Mouse (Mus musculus): ENCODE results near the gene Akt2.

The Akt2 gene

DNA sequence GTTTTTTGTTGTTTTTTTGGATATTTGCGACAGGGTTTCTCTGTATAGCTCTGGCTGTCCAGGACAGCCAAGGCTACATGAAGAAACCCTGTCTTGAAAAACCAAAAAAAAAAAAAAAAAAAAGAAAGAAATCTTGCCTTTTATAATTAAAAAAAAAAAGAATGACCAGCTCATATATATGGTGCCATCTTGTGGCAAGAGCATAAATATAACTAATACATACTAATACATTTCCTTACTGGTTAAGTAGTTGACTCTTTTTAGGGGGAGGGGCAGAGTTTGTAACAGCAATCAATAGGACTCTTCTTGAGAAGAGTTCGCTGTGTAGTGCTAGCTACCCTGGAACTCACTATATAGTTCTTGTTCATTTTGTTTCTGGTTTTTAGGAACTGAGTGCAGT, 3.6 kb upstream of the Akt2 start:
- WGBS = 82% methylated on average over 2 of the region's 2 CpGs

DNA sequence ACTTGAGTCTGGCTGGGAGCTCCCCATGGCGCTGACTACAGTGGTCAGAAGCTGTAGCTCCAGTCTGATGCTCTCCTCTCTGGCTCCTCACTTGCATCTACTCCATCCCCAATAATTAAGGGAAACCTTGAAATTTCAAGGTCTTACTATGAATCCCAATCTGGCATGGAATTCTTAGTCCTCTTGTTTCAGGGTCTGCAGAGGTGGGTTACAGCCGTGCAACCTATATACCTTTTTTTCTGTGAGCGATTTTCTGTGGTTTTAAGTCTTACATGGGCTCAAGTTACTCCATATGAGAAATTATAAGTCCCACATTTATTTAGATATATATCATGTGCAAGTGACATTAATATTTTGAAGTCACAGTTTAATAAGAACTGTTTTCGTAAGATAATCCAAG, 1.3 kb upstream of the Akt2 start:
- WGBS = 94% methylated on average over 4 of the region's 4 CpGs

DNA sequence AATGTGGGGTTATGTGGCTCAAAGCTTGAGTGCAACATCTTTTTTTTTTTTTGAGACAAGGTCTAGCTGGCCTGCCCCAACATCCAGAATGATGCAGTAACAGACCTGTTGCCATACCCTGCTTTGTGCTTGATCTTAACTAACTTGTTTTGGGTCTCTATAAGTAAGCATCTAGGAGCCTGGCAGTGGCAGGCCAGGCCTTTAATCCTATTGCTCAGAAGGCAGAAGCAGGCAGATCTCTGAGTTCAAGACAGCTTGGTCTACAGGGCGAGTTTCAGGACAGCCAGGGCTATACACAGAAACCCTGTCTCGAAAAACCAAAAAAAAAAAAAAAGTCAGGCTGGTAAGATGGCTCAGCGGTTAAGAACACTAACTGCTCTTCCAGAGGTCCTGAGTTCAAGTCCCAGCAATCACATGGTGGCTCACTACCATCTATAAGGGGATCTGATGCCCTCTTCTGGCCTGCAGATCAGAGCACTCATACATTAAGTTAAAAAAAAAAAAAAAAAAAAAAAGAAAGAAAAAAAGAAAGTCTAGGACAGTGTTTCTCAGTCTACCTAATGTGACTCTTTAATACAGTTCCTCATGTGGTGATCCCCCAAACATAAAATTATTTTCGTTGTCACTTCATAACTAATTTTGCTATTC, 662 bp upstream of the Akt2 start:
- 64% methylated on average over 4 of the region's 4 CpGs for WGBS

DNA sequence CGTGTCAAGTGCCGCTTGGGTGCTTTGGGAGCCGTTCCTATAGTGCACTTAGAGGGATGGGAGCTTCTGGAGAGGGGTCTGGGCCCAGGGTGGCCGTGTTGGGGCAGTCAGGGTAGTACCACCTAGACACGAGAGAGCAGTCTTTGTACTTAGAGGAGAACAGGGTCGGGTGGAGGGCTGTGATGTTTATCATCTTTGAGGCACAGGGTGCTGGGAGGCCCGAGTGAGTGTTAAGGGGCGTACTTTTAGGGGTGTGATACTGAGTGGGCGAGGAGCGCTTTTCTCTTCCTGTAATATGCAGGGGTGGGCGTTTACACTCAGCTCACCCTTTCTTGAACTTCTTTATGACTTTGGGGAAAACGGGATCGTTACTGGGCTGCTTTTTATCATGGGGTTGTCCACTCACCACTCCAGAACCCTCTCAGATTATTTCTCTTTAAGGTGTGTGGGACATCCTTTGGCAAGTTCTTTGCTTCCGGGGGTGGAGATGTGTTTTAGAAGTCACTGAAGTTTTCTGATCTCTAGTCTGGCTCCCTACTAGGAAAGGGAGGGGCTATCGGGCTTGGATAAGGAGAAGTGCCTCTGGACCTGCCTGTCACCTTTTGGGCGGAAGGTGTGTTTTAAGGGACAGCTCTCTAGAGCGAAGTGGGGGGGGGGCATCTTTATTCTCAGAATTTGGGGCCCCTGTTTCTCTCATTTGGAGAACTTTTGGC, 1.0 kb downstream of the Akt2 start:
- 2% methylated on average over 17 of the region's 17 CpGs for WGBS

DNA sequence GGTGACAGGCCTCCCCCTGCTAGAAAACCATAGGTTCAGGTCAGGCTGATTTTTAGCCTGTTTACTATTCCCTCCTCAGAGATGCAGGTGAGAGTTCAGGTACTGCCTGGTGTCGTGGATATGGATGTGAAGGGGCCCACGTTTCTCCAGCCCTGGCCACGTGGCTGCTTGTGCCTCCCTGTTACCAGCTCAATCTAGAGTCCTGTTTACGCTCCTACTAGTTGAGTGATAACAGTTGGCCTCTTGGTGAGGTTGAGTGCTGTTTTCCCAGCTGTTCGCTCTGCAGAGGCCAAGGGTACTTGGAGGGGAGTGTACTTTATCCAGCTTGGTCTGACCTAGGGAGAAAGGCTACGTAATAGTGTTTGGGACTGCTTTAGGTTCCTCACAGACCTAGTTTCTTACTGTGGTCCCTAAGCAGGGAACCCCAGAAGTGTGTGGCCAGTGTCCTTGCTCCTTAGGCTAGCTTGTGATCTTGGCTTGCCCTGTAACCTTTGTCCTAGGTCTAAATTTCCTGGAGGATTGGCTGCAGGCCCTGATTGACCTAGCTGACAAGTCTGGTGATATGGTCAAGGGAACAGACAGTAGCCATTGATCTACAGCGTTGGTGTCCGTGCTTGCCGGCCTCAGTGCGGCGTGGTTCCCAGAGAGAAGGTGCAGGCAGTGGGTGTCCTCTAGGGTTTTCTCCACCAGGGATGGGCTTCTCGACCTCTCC, 1.7 kb downstream of the Akt2 start:
- 54% methylated on average over 12 of the region's 12 CpGs for WGBS

DNA sequence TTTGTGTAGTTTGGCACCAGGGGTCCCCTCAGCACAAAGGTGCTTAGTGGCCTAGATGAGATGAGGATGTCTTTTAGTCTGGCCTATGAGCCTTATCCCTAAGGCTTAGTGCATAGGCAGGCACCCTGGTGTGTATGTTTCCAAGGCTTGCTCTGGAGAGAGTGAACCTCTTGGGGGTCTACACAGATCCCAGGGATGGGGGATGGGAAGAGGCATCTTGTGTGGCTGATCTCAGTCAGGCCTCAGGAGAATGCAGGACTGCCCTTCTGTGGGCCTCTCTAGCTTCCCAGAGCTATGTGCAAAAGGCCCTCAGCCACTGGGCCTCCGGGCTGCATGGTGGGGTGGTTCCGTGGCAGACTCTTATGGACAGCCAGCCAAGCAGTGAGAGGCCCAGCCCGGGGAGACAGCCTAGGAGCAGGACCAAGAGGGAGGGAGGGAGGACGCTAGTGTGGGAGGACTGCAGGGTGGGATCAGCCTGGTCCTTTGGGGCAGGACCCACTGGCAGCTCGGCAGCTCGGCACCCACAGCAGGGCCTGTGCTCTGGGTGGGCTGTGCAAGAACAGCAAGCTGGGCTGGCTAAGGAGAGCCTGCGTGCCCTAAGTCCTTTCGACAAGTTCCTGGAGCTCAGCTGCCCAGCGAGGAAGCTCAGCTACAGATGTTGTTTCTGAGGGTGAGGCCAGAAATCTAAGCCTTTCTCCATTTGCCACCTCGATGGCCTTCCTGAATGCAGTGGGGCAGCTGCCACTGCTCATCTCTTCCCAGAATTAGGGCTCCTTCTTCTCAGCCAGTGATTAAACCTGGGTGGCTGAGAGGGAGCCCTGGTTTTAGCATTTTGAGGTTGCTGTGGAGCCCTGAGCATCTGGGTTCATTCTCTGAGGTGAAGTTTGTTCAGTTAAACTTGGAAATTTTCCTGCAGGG, 5.5 kb downstream of the Akt2 start:
- WGBS = 48% methylated on average over 10 of the region's 10 CpGs

DNA sequence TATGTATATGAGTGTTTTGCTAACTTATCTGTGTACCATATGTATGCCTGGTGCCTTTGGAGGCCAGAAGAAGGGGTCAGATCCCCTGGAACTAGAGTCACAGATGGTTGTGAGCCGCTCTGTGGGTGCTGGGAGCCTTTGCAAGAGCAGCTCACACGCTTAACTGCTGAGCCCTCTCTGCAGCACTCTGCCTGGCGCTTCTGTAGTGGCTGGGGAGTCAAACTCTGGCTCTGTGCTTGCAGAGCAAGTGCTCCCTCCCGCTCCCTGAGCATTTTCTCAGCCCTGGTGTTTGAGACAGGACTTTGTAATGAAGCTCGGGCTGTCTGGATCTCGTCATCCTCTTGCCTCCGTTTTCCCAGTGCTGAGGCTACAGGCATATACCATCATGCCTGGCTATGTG, 6.7 kb downstream of the Akt2 start:
- WGBS = 45% methylated on average over 7 of the region's 7 CpGs

DNA sequence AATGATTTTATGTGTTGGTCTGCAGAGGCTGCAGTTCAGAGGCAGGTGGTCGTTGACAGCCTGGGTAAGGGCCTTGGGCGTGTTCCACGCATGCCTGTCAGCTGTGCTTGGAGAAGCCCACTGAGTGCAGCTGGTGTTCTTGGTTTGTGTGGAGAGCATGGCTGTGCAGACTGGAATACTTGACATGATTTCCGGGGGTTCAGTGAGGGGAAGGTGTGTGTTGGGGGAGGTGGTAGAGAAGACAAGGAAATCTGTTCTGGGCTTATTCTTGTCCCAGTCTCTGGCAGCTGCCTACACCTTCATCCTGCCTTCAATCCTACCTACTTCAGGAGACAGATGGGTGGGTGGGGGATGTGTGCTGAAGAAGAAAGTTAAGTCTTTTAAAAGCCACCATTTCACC, 10.3 kb downstream of the Akt2 start:
- whole genome bisulfite sequencing = 29% methylated on average over 4 of the region's 4 CpGs

DNA sequence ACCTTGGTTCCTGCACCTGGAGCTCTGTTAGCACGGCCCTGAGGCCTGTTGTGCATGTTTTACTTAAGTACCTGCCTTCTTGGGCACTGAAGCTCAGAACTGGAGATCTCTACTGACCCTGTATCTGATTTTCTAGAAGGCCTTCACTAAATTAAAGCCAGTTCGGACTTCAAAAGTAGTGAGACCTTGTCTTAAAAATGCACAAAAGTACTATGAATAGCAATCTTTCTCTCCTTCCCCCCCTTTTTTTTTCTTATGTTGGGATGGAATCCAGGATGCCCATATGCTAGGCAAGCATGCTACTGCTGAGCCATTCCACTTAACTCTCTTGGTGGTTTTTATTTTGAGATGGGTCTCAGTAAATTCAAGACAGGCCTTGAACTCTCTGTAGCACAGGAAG, 10.8 kb downstream of the Akt2 start:
- WGBS = 36% methylated on average over 2 of the region's 2 CpGs

DNA sequence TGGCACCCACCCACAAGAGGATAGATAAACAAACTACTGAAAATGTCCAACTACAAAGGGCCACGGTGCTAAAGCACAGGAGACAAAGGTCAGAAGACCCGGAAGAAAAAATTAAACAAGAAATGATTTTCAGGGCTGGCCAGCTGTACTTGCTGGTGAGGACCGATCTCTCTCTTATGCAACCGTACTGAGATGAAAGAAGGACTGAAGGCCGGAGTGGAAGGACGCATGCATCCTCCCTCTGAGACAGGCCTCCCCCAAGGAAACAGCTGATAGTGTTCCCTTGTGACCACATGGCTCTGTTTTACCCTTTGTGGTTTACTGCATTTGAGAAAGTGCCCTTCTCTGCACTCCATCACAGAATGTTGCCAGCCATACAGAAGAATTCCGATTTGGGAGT, 11.5 kb downstream of the Akt2 start:
- WGBS = 33% methylated on average over 7 of the region's 7 CpGs

DNA sequence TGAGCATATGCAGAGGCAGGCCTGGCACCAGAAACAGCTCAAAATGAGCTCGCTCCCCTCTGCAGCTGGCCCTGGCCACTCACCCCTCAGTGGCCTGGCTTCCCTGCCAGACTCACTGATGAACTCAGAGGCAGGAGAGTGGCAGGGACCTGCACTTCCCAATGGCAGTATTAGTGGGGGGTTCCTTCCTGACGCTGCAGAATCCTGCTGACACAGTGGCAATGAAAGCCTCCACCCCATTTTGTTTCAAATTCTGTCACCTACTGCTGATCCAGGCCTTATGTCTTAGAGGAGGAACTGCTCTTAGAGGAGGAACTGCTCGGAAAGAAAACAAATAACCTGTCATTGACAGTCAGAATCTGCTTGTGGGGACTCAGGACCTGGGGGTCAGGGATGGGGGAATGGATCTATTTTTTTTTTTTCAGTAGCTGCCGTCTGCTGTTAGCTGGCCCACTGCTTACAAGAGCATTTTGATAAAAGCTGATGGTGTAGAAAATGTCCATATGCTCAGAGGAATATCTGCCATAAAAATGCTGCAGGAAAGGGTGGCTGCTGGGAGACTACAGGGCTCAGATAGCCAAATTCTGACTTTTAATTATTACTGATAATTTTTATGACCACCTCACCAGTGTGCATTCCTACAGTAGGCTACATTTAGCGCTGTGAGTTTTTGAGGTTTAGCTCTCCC, 13.5 kb downstream of the Akt2 start:
- 23% methylated on average over 5 of the region's 5 CpGs for WGBS

DNA sequence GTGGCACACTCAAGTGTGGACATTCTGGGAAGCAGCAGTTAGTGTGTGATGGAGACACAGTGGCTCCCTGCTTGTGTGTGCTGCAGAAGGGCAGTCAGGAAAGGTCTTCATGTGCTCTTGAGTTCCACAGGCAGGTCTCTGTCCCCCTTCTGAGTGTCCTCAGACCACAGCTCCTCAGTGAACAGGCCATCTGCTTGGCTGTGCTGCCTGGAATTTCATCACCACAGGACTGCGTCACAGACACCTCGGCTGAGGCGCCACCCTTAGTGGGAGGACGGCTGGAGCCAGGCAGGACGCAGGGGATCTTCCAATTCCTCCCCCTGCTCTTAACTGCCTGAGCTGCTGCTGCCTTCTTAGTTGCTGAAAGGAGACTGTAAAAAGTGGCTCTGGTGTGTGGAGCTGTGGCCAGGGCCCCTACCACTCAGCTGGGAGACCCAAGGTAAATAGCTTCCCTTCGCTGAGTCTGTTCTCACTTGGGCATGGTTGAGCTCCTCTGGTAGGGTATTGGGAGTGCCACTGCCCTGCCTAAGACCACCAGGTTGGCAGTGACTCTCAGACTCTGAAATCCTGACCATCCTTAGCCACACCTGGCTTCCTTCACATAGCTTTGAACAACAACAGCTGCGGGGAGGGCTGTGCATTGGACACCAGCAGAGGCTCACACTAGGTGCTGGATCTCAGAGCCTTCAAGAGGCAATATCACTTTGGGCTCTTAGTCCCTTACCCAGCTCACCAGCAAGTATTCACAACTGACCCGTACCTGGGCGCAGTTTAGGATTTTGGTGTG, 14.3 kb downstream of the Akt2 start:
- 46% methylated on average over 9 of the region's 9 CpGs for WGBS

DNA sequence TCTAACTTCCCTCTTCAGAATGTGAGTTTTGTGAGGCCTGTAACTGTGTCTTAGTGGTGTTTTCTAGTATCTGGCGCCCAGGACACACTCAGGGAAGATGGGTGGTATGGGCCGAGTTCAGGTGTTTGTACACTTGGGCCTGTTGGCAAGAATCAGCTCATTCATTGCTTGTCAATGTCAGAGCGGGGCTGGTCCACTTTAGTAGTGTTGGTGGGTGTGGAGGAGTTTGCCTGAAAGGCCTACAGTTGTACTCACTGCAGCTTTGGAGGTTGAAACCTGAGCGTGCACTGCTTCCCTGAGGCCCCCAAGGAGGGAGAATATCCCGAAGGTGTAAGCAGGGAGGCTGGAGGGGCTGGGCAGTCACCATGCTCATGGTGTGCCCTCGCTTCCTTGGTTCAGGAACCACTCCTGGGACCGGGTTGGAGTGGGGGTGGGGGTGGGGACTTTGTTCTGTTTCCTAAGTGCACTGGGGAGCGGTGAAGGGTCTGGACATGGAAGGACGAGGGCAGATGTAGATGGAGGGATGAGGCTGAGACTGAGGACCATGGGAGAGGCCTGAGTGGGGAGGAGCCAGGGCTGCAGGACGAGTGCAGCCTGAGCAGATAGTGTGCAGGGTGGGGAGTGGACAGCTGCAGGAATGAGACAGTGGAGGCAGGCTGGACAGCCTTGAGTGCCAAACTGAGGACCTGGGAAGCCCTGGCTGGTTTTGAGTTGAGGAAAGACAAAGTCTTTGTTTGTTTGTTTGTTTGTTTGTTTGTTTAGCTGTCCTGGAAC, 15.3 kb downstream of the Akt2 start:
- 56% methylated on average over 10 of the region's 10 CpGs for WGBS

DNA sequence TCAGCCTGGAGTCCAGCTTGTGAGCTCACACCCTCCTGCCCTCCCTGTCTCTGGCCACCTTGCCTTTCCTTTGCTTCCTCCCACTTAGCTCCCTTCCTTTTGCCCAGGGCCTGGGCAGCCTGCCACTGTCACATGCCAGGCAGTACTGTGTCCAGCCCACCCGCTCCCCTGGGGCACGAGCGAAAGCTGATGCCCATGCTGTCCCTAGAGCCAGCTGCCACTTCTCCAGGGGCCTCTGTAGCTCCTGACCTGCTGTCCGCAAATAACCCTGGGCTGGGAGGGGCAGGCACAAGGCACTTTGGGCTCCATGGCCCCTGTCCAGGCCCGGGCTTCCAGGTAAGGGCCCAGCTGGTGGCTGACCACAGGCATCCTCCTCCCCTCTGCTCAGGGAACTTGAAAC, 16.2 kb downstream of the Akt2 start:
- WGBS = 34% methylated on average over 5 of the region's 5 CpGs

DNA sequence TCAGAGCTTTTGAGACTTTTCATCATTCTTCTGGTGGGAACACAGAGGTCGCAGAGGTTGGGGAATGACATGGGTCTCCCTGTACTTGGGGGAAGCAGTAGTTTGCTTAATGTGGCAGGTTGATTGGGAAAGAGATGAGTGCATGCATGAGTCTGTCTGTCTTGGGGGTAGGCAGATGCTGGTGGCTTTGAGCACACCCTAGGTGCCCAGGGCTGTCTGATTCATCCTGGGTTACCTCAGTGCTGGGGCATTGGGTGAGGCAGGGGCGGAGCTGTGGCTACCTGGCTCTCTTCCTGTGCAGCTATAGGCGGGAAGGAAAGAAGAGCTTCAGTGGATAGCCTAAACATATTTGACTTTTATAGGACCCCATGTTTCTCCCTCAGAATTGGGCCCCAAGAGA, 16.8 kb downstream of the Akt2 start:
- WGBS = 89% methylated on average over 3 of the region's 3 CpGs

DNA sequence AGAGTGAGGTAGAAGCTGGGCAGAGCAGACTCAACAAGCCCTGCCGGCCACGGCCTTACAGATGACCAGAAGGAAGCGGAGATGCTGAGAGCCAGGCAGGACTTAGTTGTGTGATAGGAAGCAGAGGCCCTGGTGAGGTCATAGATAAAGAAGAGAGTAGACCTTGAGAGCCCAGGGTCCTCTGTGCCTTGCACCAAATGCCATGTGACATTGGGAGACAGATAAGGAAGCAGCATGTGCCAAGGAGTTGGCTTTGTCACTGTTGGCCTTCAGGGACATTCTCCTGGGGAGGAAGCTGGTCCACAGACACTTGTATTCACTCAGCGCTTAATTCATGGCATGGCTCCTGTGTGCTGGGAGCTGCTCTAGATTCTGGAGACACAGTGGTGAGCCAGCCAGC, 17.9 kb downstream of the Akt2 start:
- WGBS = 80% methylated on average over 4 of the region's 4 CpGs

DNA sequence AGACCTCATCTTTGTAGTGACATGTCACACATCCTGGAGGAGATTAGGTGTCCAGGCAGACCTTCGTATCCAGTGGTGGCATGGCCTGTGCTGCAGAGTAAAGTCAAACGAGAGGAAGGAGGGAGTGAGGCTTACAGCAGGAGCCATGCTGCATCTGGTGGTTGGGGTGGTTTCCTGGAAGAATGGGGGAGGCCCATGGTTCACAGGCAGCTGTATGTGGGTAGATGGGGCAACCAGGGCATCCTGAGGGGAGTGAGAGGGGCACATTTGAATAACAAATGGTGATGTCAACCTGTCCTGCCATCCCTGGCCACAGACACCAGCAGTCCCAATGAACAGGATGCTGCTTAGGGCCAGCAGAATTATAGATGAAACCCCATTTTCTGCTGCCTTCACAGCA, 18.3 kb downstream of the Akt2 start:
- WGBS = 80% methylated on average over 2 of the region's 2 CpGs

DNA sequence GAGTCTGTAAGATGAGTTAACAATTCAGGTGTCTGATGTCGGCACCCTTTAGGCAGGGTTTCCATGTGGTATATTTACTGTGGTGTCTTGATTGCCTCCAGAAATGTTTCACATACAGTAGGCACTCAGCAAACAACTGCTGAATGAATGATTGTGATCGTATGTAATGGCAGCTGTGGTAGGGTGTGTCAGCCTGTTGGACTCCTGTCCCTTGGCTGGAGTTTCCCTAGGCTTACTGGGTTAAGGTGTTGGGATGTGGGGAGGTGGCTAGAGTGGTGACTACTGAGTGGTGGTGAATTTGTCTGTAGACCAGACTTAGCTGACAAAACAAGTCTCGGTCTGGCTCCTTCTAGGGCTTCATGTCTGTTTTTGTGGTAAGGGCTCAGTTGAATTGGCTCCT, 19.0 kb downstream of the Akt2 start:
- 67% methylated on average over 3 of the region's 3 CpGs for WGBS

DNA sequence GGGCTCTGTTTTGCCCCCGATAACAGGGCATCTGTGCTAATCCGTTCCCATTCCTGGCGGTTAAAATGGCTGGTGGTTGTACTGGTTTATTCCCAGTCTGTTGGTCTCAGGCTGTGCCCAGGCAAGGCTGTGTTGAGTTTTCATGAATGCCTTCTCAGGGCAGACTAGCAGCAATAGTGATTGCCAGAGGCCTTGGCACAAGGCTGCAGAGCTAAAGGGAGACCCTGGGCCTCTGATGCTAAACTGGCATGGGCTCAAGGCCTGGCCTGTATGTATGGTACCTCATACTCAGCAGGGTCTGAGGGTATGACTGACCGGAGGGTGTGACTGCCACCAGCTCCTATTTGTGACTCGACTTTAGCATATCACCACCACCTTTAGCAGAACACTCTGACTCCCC, 19.5 kb downstream of the Akt2 start:
- 75% methylated on average over 5 of the region's 5 CpGs for WGBS

DNA sequence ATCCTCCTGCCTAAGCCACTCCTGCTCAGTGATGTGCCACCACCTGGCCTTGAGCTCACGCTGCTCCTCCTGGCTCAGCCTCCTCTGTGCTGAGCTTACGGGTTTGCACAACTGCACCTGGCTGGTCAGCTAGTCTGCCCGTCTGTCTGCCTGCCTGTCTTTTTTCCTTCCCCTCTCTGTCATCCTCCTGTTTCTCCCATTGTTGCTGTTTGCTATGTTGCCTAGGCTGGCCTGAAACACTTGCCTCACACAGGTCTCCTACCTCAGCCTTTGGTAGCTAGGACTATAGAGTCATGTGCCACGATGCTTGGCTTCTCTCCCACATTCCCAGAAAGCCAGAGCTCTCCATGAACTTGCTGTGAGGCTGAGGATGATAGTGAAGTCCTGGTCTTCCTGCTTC, 21.6 kb downstream of the Akt2 start:
- 49% methylated on average over 4 of the region's 4 CpGs for WGBS

Data from cerebral cortex, adult 2 months (tissue).